Mouse (Mus musculus) heart, embryonic 15.5 days (tissue): Measurements from ENCODE around the gene Taar8c. TPM values are rescaled to one million over a fixed set of nuclear protein-coding genes. Genes with fewer than 3 reads are reported as not detected.

Experiments
- ATAC-seq: fragments of 200-750 bp; cut with Nextera tagmentation; replicated peaks from 2 replicates; pipeline ENCODE4 v1.8.0; 2017; ENCODE audit warnings: low read depth, moderate TSS enrichment; ENCODE audit not compliant: insufficient number of reproducible peaks, insufficient read depth, low FRiP score
- H3K27ac ChIP-seq: fragments of 300-500 bp; sonication (generic); 2 replicates; pipeline ENCODE4 v1.5.1; 2015; ENCODE audit warnings: mild to moderate bottlenecking, inconsistent platforms
- H3K27me3 ChIP-seq: fragments of 300-500 bp; sonication (generic); 2 replicates; pipeline ENCODE4 v1.6.1; 2015; ENCODE audit warnings: inconsistent platforms
- H3K36me3 ChIP-seq: fragments of 300-500 bp; sonication (generic); 2 replicates; pipeline ENCODE4 v1.6.1; 2015; ENCODE audit warnings: mild to moderate bottlenecking, inconsistent platforms
- H3K4me1 ChIP-seq: fragments of 300-500 bp; sonication (generic); replicated peaks from 2 replicates; pipeline ENCODE4 v1.6.1; 2015; ENCODE audit warnings: inconsistent platforms
- H3K4me2 ChIP-seq: fragments of 300-500 bp; sonication (generic); 2 replicates; pipeline ENCODE4 v1.6.1; 2015; ENCODE audit warnings: inconsistent platforms, mild to moderate bottlenecking, moderate library complexity
- H3K4me3 ChIP-seq: fragments of 300-500 bp; sonication (generic); 2 replicates; pipeline ENCODE4 v1.5.1; 2015; ENCODE audit warnings: mild to moderate bottlenecking, inconsistent platforms
- H3K9ac ChIP-seq: fragments of 300-500 bp; sonication (generic); 2 replicates; pipeline ENCODE4 v1.6.1; 2015; ENCODE audit warnings: mild to moderate bottlenecking, inconsistent platforms
- H3K9me3 ChIP-seq: fragments of 300-500 bp; sonication (generic); replicated peaks from 2 replicates; pipeline ENCODE4 v1.6.1; 2016; ENCODE audit warnings: inconsistent platforms
- WGBS: fragments of 180-500 bp; shearing (Covaris S2); methylation state at CpG from one replicate; pipeline ENCODE4 v1.1.7; 2015; ENCODE audit warnings: mixed read lengths; 5-methylcytosine and 5-hydroxymethylcytosine counted together
- polyA plus RNA-seq: library from polyadenylated mRNA; unstranded; fragments of >200 nt; fragmentation: Nextera tagmentation; extraction: Ambion mirVana; gene quantifications from 2 replicates; pipeline ENCODE4 v1.2.1, GENCODE M21; 2015

The Taar8c gene
- polyA plus RNA-seq, 1 experiment from 2014 or later, result not detected

DNA sequence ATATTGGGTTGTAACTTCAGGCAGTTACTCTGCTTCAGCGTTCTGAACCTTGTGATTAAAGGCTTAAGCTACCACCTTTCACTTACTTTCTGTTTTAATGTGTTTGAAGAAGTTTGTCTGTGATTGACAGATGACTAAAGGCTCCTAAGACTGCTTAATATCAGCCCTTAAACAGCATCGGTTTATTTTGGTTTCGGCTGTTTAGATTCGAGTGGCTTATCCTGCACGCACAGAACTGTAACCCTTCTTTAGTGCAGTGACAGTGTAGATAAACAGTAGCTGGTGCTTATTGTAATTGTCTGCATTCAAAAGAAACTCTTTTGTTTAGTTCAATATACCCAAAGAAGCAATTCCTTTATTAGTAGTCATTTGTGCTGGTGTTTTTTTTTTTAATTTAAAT is 49.7 kb downstream of the Taar8c start:
- Histone ChIP-seq H3K9ac (no peak overlapping the region), H3K4me1 (no peaks in the 10 kb centered on the region), H3K9me3 (no peaks in the 10 kb centered on the region), H3K27ac (no peak overlapping the region), H3K4me2 (no peak overlapping the region), H3K27me3 (no peaks in the 10 kb centered on the region), H3K36me3 (no peaks in the 10 kb centered on the region), H3K4me3 (no peak overlapping the region)
- ATAC-seq, result no peak
- whole genome bisulfite sequencing, result 29% methylated on average over 5 of the region's 5 CpGs

Other genes with a start within 250 kb of the Taar8c start
- 2.1 and 2.2 TPM in 2 replicates for gene Vnn1, start 207.2 kb downstream of the Taar8c start, polyA plus RNA-seq
- gene Taar1, start 181.6 kb downstream of the Taar8c start, polyA plus RNA-seq, result not detected in 2 replicates
- not detected in 2 replicates for gene Taar2, start 163.3 kb downstream of the Taar8c start, polyA plus RNA-seq
- gene Taar3, start 152.4 kb downstream of the Taar8c start, polyA plus RNA-seq, result not detected in 2 replicates
- gene Taar4, start 141.4 kb downstream of the Taar8c start, polyA plus RNA-seq, result not detected in 2 replicates
- not detected in 2 replicates for gene Taar5, start 131.2 kb downstream of the Taar8c start, polyA plus RNA-seq
- not detected in 2 replicates for gene Taar6, start 116.3 kb downstream of the Taar8c start, polyA plus RNA-seq
- not detected in 2 replicates for gene Taar7a, start 108.4 kb downstream of the Taar8c start, polyA plus RNA-seq
- gene Taar7b, start 102.0 kb downstream of the Taar8c start, polyA plus RNA-seq, result not detected in 2 replicates
- not detected in 2 replicates for gene Taar7d, start 74.7 kb downstream of the Taar8c start, polyA plus RNA-seq
- gene Taar7e, start 64.3 kb downstream of the Taar8c start, polyA plus RNA-seq, result not detected in 2 replicates
- not detected in 2 replicates for gene Taar7f, start 52.4 kb downstream of the Taar8c start, polyA plus RNA-seq
- gene Taar8a, start 25.4 kb downstream of the Taar8c start, polyA plus RNA-seq, result not detected in 2 replicates
- gene Taar8b, start 9.6 kb downstream of the Taar8c start, polyA plus RNA-seq, result not detected in 2 replicates
- not detected in 2 replicates for gene Taar9, start 7.6 kb upstream of the Taar8c start, polyA plus RNA-seq
- gene Stx7, start 47.4 kb upstream of the Taar8c start, polyA plus RNA-seq, result 68.4 and 74.8 TPM in 2 replicates
- gene Moxd1, start 121.6 kb upstream of the Taar8c start, polyA plus RNA-seq, result 11.4 and 12.8 TPM in 2 replicates